Mouse (Mus musculus): ENCODE results near the gene Shisa8. TPM values are rescaled to one million over a fixed set of nuclear protein-coding genes. Genes with fewer than 3 reads are reported as not detected.

Gene Shisa8
- total RNA-seq, 2 experiments from 2014 or later = 0.14 to 0.19 TPM

GRCm38 (mm10) chr15:82158243-82159035 lies 54.2 kb downstream of the Shisa8 start:
- intact Hi-C loops (cut with DNase I) = no loop called here
- DNase-seq = no peak

GRCm38 (mm10) chr15:82156902-82157301 lies 55.7 kb downstream of the Shisa8 start:
- no peak for DNase-seq
- intact Hi-C loops (cut with DNase I) = no loop called here

- intact Hi-C loops (cut with DNase I) = no loop called here
- DNase-seq = no peak
Measured at GRCm38 (mm10) chr15:82156298-82156697, 56.3 kb downstream of the Shisa8 start.

Small RNA genes within 50 kb of the gene (microRNA-seq; reads per million reads assigned to microRNA genes)
- 8.1 to 8.7 reads per million in 2 experiments for gene Mir33 (ENCODE audit: borderline number of aligned reads in 2 of 2)

Other genes with a start within 250 kb of the Shisa8 start
- gene 1700029P11Rik, start 232.3 kb downstream of the Shisa8 start, total RNA-seq (2021) = not detected
- 10 to 100 TPM; 25.0 to 26.5 TPM for gene Xrcc6, start 225.0 kb downstream of the Shisa8 start, total RNA-seq (2021)
- gene Desi1, start 179.0 kb downstream of the Shisa8 start, total RNA-seq (2021) = 10 to 100 TPM; 26.9 to 30.9 TPM
- 10 to 100 TPM; 51.0 to 55.2 TPM for gene Snu13, start 165.2 kb downstream of the Shisa8 start, total RNA-seq (2021)
- gene 4930407I10Rik, start 153.7 kb downstream of the Shisa8 start, total RNA-seq (2021) = not detected
- gene Mei1, start 142.8 kb downstream of the Shisa8 start, total RNA-seq (2021) = not detected
- gene Ccdc134, start 84.9 kb downstream of the Shisa8 start, total RNA-seq (2021) = 1 to 10 TPM; 3.4 to 5.6 TPM
- 10 to 100 TPM; 17.4 to 19.5 TPM for gene Srebf2, start 65.6 kb downstream of the Shisa8 start, total RNA-seq (2021)
- gene Tnfrsf13c, start 11.6 kb upstream of the Shisa8 start, total RNA-seq (2021) = under 1 TPM; 0.28 to 0.30 TPM
- under 1 TPM; 0.42 to 0.51 TPM for gene Cenpm, start 31.9 kb upstream of the Shisa8 start, total RNA-seq (2021)
- not detected for gene 1500009C09Rik, start 39.6 kb upstream of the Shisa8 start, total RNA-seq (2021)
- gene Sept3, start 62.1 kb upstream of the Shisa8 start, total RNA-seq (2021) = under 1 TPM; 0.35 to 0.36 TPM
- not detected for gene Wbp2nl, start 86.1 kb upstream of the Shisa8 start, total RNA-seq (2021)
- gene Naga, start 126.1 kb upstream of the Shisa8 start, total RNA-seq (2021) = 10 to 100 TPM; 28.3 to 34.2 TPM
- 1 to 10 TPM in 1 of 2 experiments, under 1 TPM in 1; 0.76 to 1.6 TPM for gene Pheta2, start 126.1 kb upstream of the Shisa8 start, total RNA-seq (2021)
- 100 to 1,000 TPM; 192 to 202 TPM for gene Smdt1, start 126.1 kb upstream of the Shisa8 start, total RNA-seq (2021)
- 100 to 1,000 TPM; 702 to 740 TPM for gene Ndufa6, start 141.5 kb upstream of the Shisa8 start, total RNA-seq (2021)
- gene Cyp2d22, start 167.4 kb upstream of the Shisa8 start, total RNA-seq (2021) = 10 to 100 TPM; 25.6 to 25.8 TPM
- gene Cyp2d11, start 181.2 kb upstream of the Shisa8 start, total RNA-seq (2021) = under 1 TPM; 0.22 to 0.36 TPM
- not detected for gene Cyp2d10, start 194.4 kb upstream of the Shisa8 start, total RNA-seq (2021)
- not detected for gene Cyp2d9, start 220.6 kb upstream of the Shisa8 start, total RNA-seq (2021)

All from heart, postnatal 36 days (tissue).